ENCODE assay signal across 23 mouse cellular contexts in genomic region chr4:96016875-96017274, GRCm38 (mm10). TPM values are rescaled to one million over a fixed set of nuclear protein-coding genes. Genes with fewer than 3 reads are reported as not detected.
DNase-seq lines count a peak whose midpoint lies in the region; ATAC-seq lines count a peak whose summit lies in the region.
"Had no signal": no experiment of that assay in that cellular context is flagged by ENCODE, and none has a peak within 500 bp of the region (broad histone marks: within the 10 kb centered on the region; RNA-seq: fewer than 3 reads in every experiment).

No protein-coding gene starts in this region.

- no peaks in the 10 kb centered on the region for H3K36me3 ChIP-seq in heart, embryonic 11.5 days (ENCODE audit: control insufficient read depth, insufficient read depth, low read length)
- H3K36me3 ChIP-seq: G1E had no signal

- H3K4me2 ChIP-seq in heart, embryonic 11.5 days = no peak overlapping the region

- whole genome bisulfite sequencing in heart, embryonic 11.5 days (ENCODE audit: insufficient replicate concordance) = 94% methylated on average over 1 of the region's 1 CpGs

- no peak overlapping the region for H3K9ac ChIP-seq in heart, embryonic 11.5 days (ENCODE audit: low read depth, low read length)

- no peaks in the 10 kb centered on the region for H3K9me3 ChIP-seq in heart, embryonic 11.5 days (replicated peaks; ENCODE audit: control insufficient read depth, low read length)
- H3K9me3 ChIP-seq: G1E had no signal

- no peaks in the 10 kb centered on the region for H3K27me3 ChIP-seq in heart, embryonic 11.5 days (ENCODE audit: control insufficient read depth, insufficient read depth, low read length)
- H3K27me3 ChIP-seq: CH12.LX, Patski had no signal

- no peak overlapping the region for H3K4me3 ChIP-seq in heart, embryonic 11.5 days (ENCODE audit: low read depth, low read length)

- H3K27ac ChIP-seq in heart, embryonic 11.5 days (ENCODE audit: low read depth, low read length) = no peak overlapping the region

- intact Hi-C loops in heart, postnatal 10 days (cut with DNase I) = no loop called here

- peak; percentile 91 for ATAC-seq in frontal cortex, adult (ENCODE audit: low TSS enrichment)
- no peak for ATAC-seq in heart, embryonic 11.5 days (replicated peaks; ENCODE audit: insufficient number of reproducible peaks, low FRiP score, low TSS enrichment)
- ATAC-seq: activated CD4-positive, CD25-positive, alpha-beta regulatory T cell, adult 4 months; CD4-positive, CD25-positive, alpha-beta regulatory T cell, adult 4 months; Patski had no signal

- DNase-seq in frontal cortex, postnatal 14 days (ENCODE audit: low spot score in 2 of 2) = no peak
- peak; percentile 1 for DNase-seq in heart, adult 8-10 months (ENCODE audit: low spot score)
- DNase-seq in brain, adult 2 months (ENCODE audit: low read depth, low spot score) = peak; percentile 19
- no peak for DNase-seq in heart, postnatal 10 days
- DNase-seq: adrenal gland, adult 2 months; adrenal gland, adult 8-10 months; adrenal gland, postnatal 10 days; adrenal gland, postnatal 14 days; adrenal gland, postnatal 25 days; adrenal gland, postnatal 36 days; B cell, adult 2 months; cerebellum, adult 11 months; cerebellum, adult 11-12 months; cerebellum, adult 18-20 months; cerebellum, adult 2 months had no signal

- no peaks in the 10 kb centered on the region for H3K4me1 ChIP-seq in heart, embryonic 11.5 days (ENCODE audit: control insufficient read depth, insufficient read depth, low read length)

RNA-seq across cellular contexts. Expression of gene Hook1, which starts 49.8 kb away (rescaled TPM):
- 10 to 100 TPM in 3 of 4 experiments, 1 to 10 TPM in 1; 9.3 to 14.1 (median 11.8) TPM for total RNA-seq in heart, adult 8-10 months (2022)
- polyA plus RNA-seq in heart, embryonic 11.5 days (2014; fragmentation: Nextera tagmentation; extraction: Ambion mirVana) = 7.7 and 13.1 TPM in 2 replicates
- total RNA-seq in heart, postnatal 10 days (2021) = 1 to 10 TPM; 8.8 to 9.1 TPM
- total RNA-seq: MEL had no signal
- polyA plus RNA-seq: G1E had no signal

Comparison
In these comparisons a context has a peak if more than half of its experiments do, and no peak if none do; other contexts are left out.
1. DNase-seq: peak in heart, adult 8-10 months (single experiment) and brain, adult 2 months (single experiment); none in frontal cortex, postnatal 14 days (0 of 2) and heart, postnatal 10 days (0 of 2).